Mouse (Mus musculus) E14TG2a.4 (cell line): ENCODE data around the gene Hist1h2bm.
"Not testable (repeated sequence)": the region's sequence is repeated elsewhere in the genome, so short reads cannot be mapped to it uniquely, and the experiment has no call there.

Source experiments
- CTCF ChIP-seq: conservative IDR thresholded peaks from 2 replicates; pipeline ENCODE4 v1.5.1; 2014; ENCODE audit warnings: low read length
- NANOG ChIP-seq: IDR thresholded peaks from 2 replicates; pipeline ENCODE4 v1.6.1; 2014; ENCODE audit warnings: borderline replicate concordance, low read length, mixed read lengths
- POU5F1 ChIP-seq: IDR thresholded peaks from 2 replicates; pipeline ENCODE4 v1.6.1; 2014; ENCODE audit warnings: low read length, borderline replicate concordance

DNA sequence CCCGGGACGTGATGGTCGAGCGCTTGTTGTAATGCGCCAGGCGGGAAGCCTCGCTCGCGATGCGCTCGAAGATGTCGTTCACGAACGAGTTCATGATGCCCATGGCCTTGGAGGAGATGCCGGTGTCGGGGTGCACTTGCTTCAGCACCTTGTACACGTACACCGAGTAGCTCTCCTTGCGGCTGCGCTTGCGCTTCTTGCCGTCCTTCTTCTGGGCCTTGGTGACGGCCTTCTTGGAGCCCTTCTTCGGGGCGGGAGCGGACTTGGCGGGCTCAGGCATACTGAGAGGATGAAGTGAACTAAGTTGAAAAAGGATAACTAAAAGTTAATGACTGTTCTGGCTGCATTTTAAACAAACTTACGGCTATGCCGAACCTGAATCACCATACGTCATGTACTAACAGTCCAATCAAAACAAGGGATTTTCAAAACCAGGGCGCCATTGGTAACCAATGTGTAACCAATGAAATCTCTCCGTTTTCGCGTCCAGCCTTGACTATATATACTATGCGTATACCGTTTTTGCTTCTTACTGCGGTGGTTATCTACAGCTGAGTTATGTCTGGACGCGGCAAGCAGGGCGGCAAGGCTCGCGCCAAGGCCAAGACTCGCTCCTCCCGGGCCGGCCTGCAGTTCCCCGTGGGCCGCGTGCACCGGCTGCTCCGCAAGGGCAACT, 5.8 kb upstream of the Hist1h2bm start, which contains the start of the genes Hist1h2bl and Hist1h2ai:
- not testable (repeated sequence) for TF ChIP-seq CTCF, POU5F1, NANOG
